Mouse (Mus musculus) ES-Bruce4 (cell line): Measurements from ENCODE around the gene Tspan4.

Experiments used
- CTCF ChIP-seq: IDR thresholded peaks from one replicate; pipeline ENCODE4 v1.8.1; 2011; ENCODE audit warnings: low read depth, low read length
- EP300 ChIP-seq: IDR thresholded peaks from 2 replicates; pipeline ENCODE4 v1.6.1; 2011; ENCODE audit warnings: low read depth, low read length; ENCODE audit not compliant: insufficient read depth
- POLR2A ChIP-seq: IDR thresholded peaks from one replicate; pipeline ENCODE4 v1.8.1; 2011; ENCODE audit warnings: low read length; ENCODE audit not compliant: insufficient read depth

GRCm38 (mm10) chr7:141517638-141518037 is 42.6 kb downstream of the Tspan4 start:
- TF ChIP-seq CTCF (no peak), POLR2A (no peak), EP300 (no peak)
